Mouse (Mus musculus): ENCODE results near the gene B3gnt4.

B3gnt4 gene

DNA sequence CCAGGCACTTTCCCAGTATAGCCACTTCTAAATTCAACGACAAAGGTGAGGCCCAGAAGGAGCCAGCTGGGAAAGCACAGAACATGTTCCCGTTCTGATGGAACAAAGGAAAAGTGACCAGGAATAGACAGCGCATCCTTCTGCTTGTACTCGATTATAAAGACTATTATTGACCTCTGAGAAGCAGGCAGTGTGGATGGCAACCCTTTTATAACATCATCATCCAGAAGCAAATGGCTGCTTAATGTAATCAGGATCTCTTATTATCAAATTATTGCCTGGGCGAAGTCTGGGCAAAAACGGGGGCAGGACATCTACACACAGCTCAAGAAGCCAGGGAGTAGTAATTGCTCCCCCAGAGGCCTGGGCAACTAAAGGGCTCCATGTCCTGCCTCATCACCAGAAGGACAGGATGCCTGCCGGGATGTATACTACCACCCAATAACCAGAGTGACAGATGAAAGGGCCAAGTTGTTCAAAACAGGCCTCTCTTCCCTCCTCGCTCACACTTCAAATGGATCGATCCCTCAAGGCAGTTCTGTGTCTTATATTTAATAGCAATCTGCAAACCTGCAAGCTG, 15.7 kb downstream of the B3gnt4 start:
- DNase-seq (ENCODE audit: low spot score) = no peak

DNA sequence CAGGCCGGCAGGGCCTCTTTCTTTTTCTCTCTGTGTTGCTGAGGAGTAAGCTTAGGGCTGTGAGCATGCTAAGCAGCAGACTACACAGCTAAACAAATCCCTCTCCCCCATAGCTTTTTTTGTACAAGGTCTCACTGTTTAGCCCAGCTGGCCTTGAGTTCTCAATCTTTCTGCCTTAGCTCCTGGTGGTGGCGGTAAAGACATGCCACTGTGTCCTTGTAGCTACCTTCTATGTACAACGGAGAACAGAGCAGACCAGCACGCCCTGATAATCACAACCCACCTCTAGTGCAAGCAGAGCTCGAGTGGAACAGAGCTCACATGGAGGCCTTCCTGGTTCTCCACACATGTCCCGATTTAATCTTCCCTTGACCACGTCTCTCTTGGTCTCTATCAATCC, 18.4 kb downstream of the B3gnt4 start:
- no peak for DNase-seq (ENCODE audit: low spot score)

DNA sequence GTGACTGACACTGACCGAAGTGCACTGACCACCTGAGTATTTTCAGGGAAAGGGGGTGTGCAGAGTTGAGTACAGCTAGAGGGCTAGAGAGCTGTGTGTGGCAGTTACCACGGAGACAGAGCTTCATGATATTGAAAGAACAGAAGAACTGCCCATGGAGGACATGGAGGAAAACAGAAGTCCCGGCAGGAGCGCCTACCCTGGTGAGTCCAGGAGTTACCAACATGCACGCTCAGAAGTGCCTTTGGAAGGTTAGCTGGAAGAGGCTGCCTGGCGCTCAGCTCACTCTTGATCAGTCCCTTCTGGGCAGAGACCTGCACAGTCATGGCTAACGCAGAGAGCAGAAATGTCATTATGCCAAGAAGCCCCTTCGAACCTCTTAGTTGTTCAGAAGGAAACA, 19.8 kb downstream of the B3gnt4 start:
- DNase-seq (ENCODE audit: low spot score) = no peak

GRCm38 (mm10) chr5:123533801-123534200, 23.5 kb downstream of the B3gnt4 start:
- no peak for DNase-seq (ENCODE audit: low spot score)

DNA sequence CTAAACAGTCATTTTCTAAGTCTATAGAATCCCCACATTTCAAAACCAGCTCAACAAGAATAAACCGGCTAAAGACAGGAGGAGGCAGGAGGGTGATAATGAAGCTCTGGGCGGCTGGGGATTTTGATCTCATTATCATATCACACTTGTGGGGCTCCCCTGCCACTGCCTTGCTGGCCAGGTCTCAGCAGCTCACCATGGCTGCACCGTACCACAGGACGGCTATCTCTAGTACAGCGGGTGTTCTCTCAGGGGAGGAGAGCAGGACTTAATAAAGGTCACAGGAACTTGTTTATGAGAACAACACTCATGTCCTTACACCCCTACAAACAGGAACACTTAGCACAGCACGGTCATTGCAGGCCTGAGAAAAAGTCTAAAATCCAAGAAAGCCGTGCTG, 45.4 kb downstream of the B3gnt4 start:
- DNase-seq (ENCODE audit: low spot score) = no peak

DNA sequence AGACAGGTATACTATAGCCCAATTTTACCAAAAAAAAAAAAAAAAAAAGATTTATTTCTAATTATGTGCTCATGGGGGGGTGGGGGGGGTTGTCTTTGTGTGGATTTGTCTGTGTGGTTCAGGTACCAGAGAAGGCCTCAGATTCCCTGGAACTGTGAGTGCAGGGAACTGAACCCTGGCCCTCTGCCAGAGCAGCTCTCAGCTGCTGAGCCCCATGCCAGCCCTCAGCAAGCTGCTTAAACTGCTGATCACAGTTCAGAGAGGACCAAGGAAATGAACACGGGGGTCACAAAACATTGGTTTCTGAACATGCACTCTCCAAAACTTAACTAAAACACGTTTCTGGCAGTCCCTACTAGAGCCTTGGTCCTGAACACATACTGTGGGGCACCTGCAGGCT, 46.2 kb downstream of the B3gnt4 start:
- DNase-seq (ENCODE audit: low spot score) = no peak

DNA sequence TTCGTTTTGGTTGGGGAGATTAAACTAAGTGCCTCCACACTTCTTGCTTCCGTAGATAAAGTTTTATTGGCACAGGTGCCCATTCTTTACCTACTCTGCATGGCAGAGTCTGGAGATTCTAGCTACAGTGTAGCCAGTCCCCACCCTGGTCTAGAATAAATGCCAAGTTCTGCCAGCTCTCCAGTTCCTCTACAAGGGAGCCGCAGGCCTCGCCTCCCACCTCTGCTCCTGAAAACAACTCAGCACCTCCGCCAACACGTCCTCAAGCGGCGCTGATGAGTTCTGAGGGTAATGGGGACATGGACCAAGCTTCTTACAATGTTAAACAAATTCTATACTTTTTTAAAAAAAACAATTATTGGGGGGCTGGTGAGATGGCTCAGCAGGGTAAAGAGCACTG, 49.3 kb downstream of the B3gnt4 start:
- no peak for DNase-seq (ENCODE audit: low spot score)

GRCm38 (mm10) chr5:123561128-123561527, 50.9 kb downstream of the B3gnt4 start:
- no peak for DNase-seq (ENCODE audit: low spot score)
